Mouse (Mus musculus) lung, postnatal 0 days (tissue): ENCODE measurements around the gene Naip5. TPM values are rescaled to one million over a fixed set of nuclear protein-coding genes. Genes with fewer than 3 reads are reported as not detected.
A peak's percentile ranks its signal among the peaks of the same experiment; 100 is the strongest.
"Not testable (repeated sequence)": the region's sequence is repeated elsewhere in the genome, so short reads cannot be mapped to it uniquely, and the experiment has no call there.

Source experiments
- ATAC-seq: fragments of 200-750 bp; cut with Nextera tagmentation; 2 replicates; pipeline ENCODE4 v1.8.0; 2017; ENCODE audit warnings: moderate library complexity
- DNase-seq: peaks from one replicate; pipeline ENCODE4 v3.0.0-alpha.2; 2016; ENCODE audit warnings: low spot score
- H3K27ac ChIP-seq: fragments of 300-500 bp; sonication (generic); 2 replicates; pipeline ENCODE4 v1.5.1; 2014; ENCODE audit warnings: antibody characterized with exemption, mild to moderate bottlenecking, low read length, mixed read lengths
- H3K27me3 ChIP-seq: fragments of 300-500 bp; sonication (generic); replicated peaks from 2 replicates; pipeline ENCODE4 v1.6.1; 2014; ENCODE audit warnings: low read length, mixed read lengths; ENCODE audit not compliant: insufficient read depth
- H3K36me3 ChIP-seq: fragments of 300-500 bp; sonication (generic); 2 replicates; pipeline ENCODE4 v1.6.1; 2014; ENCODE audit warnings: low read length, mixed read lengths; ENCODE audit not compliant: insufficient read depth
- H3K4me1 ChIP-seq: fragments of 300-500 bp; sonication (generic); 2 replicates; pipeline ENCODE4 v1.6.1; 2014; ENCODE audit warnings: antibody characterized with exemption, low read depth, low read length, mixed read lengths; ENCODE audit not compliant: insufficient read depth
- H3K4me2 ChIP-seq: fragments of 300-500 bp; sonication (generic); replicated peaks from 2 replicates; pipeline ENCODE4 v1.6.1; 2014; ENCODE audit warnings: low read depth, mild to moderate bottlenecking, low read length, moderate library complexity, mixed read lengths
- H3K4me3 ChIP-seq: fragments of 300-500 bp; sonication (generic); 2 replicates; pipeline ENCODE4 v1.5.1; 2014; ENCODE audit warnings: low read depth, low read length
- H3K9ac ChIP-seq: fragments of 300-500 bp; sonication (generic); replicated peaks from 2 replicates; pipeline ENCODE4 v1.6.1; 2014; ENCODE audit warnings: low read depth, mild to moderate bottlenecking
- H3K9me3 ChIP-seq: fragments of 300-500 bp; sonication (generic); 2 replicates; pipeline ENCODE4 v1.6.1; 2016; ENCODE audit warnings: low read length, mixed read lengths
- CTCF ChIP-seq: IDR thresholded peaks from 2 replicates; pipeline ENCODE4 v1.5.1; 2016; ENCODE audit warnings: antibody characterized with exemption, mild to moderate bottlenecking
- EP300 ChIP-seq: IDR thresholded peaks from 2 replicates; pipeline ENCODE4 v1.6.1; 2016; ENCODE audit warnings: antibody characterized with exemption, mild to moderate bottlenecking, control low read depth
- WGBS: fragments of 180-500 bp; shearing (Covaris S2); extraction: QIAGEN DNeasy Blood & Tissue Kit; methylation state at CpG from one replicate; pipeline ENCODE4 v1.1.7; 2014; 5-methylcytosine and 5-hydroxymethylcytosine counted together
- polyA plus RNA-seq: library from polyadenylated mRNA; unstranded; fragments of >200 nt; fragmentation: Nextera tagmentation; extraction: Ambion mirVana; gene quantifications from 2 replicates; pipeline ENCODE4 v1.2.1, GENCODE M21; 2015

Gene Naip5
- 0.67 and 0.81 TPM in 2 replicates for polyA plus RNA-seq

GRCm38 (mm10) chr13:100246223-100246622, at the start of gene Naip5:
Gene Naip5 (minus strand): TSS chr13:100246323.
- not testable (repeated sequence) for H3K4me1 ChIP-seq, H3K9ac ChIP-seq, H3K9me3 ChIP-seq, H3K27me3 ChIP-seq, H3K4me3 ChIP-seq, H3K36me3 ChIP-seq, ATAC-seq, DNase-seq, H3K4me2 ChIP-seq, H3K27ac ChIP-seq
- 74% methylated on average over 4 of the region's 4 CpGs for WGBS

- no peaks in the 10 kb centered on the region for H3K4me1 ChIP-seq
- ATAC-seq (no peak), DNase-seq (no peak)
- H3K9me3 ChIP-seq = no peaks in the 10 kb centered on the region
- no peak overlapping the region for H3K4me3 ChIP-seq
- no peak overlapping the region for H3K9ac ChIP-seq
- H3K36me3 ChIP-seq = no peaks in the 10 kb centered on the region
- TF ChIP-seq CTCF (no peak), EP300 (no peak)
- no peaks in the 10 kb centered on the region for H3K27me3 ChIP-seq
- no peak overlapping the region for H3K4me2 ChIP-seq
- no peak overlapping the region for H3K27ac ChIP-seq
- WGBS = 87% methylated on average over 1 of the region's 1 CpGs
Observed at GRCm38 (mm10) chr13:100284611-100285010, 38.5 kb upstream of the Naip5 start.

GRCm38 (mm10) chr13:100271474-100272132, 25.5 kb upstream of the Naip5 start:
- not testable (repeated sequence) for ATAC-seq, H3K9me3 ChIP-seq, H3K36me3 ChIP-seq, H3K27me3 ChIP-seq, H3K9ac ChIP-seq, H3K4me3 ChIP-seq, H3K27ac ChIP-seq, H3K4me1 ChIP-seq, H3K4me2 ChIP-seq, DNase-seq
- no CpG with 5 or more reads among the region's 1 CpGs for WGBS

GRCm38 (mm10) chr13:100256996-100257395, 10.9 kb upstream of the Naip5 start:
- not testable (repeated sequence) for DNase-seq, H3K27ac ChIP-seq, H3K4me3 ChIP-seq, H3K9ac ChIP-seq, H3K4me1 ChIP-seq, H3K4me2 ChIP-seq, H3K36me3 ChIP-seq, H3K9me3 ChIP-seq, ATAC-seq, H3K27me3 ChIP-seq
- WGBS = 30% methylated on average over 2 of the region's 2 CpGs

GRCm38 (mm10) chr13:100255925-100256324, 9.8 kb upstream of the Naip5 start:
- ATAC-seq, H3K4me2 ChIP-seq, H3K4me1 ChIP-seq, H3K27ac ChIP-seq, H3K4me3 ChIP-seq, H3K36me3 ChIP-seq, H3K9ac ChIP-seq, H3K27me3 ChIP-seq, DNase-seq, H3K9me3 ChIP-seq: not testable (repeated sequence)
- WGBS = 74% methylated on average over 5 of the region's 6 CpGs

GRCm38 (mm10) chr13:100251897-100252296, 5.8 kb upstream of the Naip5 start:
- WGBS = 80% methylated on average over 2 of the region's 2 CpGs
- not testable (repeated sequence) for H3K36me3 ChIP-seq, DNase-seq, H3K9me3 ChIP-seq, H3K9ac ChIP-seq, H3K4me2 ChIP-seq, H3K4me1 ChIP-seq, H3K27me3 ChIP-seq, ATAC-seq, H3K4me3 ChIP-seq, H3K27ac ChIP-seq

GRCm38 (mm10) chr13:100246896-100247519, 885 bp upstream of the Naip5 start:
- H3K4me1 ChIP-seq, H3K27ac ChIP-seq, H3K9me3 ChIP-seq, H3K27me3 ChIP-seq, H3K4me2 ChIP-seq, H3K36me3 ChIP-seq, H3K4me3 ChIP-seq, H3K9ac ChIP-seq, DNase-seq: not testable (repeated sequence)
- 56% methylated on average over 5 of the region's 5 CpGs for WGBS
- peak; percentile 26; the same call in 1 of the 2 replicates for ATAC-seq
